Mouse (Mus musculus) heart, postnatal 0 days (tissue): ENCODE data around the gene Ctrc. TPM values are rescaled to one million over a fixed set of nuclear protein-coding genes. Genes with fewer than 3 reads are reported as not detected.
A peak's percentile ranks its signal among the peaks of the same experiment; 100 is the strongest.

Experiments
- ATAC-seq: fragments of 200-750 bp; cut with Nextera tagmentation; 2 replicates; pipeline ENCODE4 v1.8.0; 2017; ENCODE audit warnings: low read depth, moderate number of reproducible peaks, moderate library complexity; ENCODE audit not compliant: insufficient read depth
- DNase-seq: peaks from one replicate; pipeline ENCODE4 v3.0.0-alpha.2; 2016; ENCODE audit warnings: low spot score
- H3K27ac ChIP-seq: fragments of 300-500 bp; sonication (generic); 2 replicates; pipeline ENCODE4 v1.5.1; 2014; ENCODE audit warnings: low read depth, mild to moderate bottlenecking
- H3K27me3 ChIP-seq: fragments of 300-500 bp; sonication (generic); 2 replicates; pipeline ENCODE4 v1.6.1; 2014; ENCODE audit warnings: low read length, mixed read lengths; ENCODE audit not compliant: control insufficient read depth, insufficient read depth
- H3K36me3 ChIP-seq: fragments of 300-500 bp; sonication (generic); replicated peaks from 2 replicates; pipeline ENCODE4 v1.6.1; 2014; ENCODE audit warnings: low read length, mixed read lengths; ENCODE audit not compliant: control insufficient read depth, insufficient read depth
- H3K4me1 ChIP-seq: fragments of 300-500 bp; sonication (generic); 2 replicates; pipeline ENCODE4 v1.6.1; 2014; ENCODE audit warnings: antibody characterized with exemption; ENCODE audit not compliant: control insufficient read depth, insufficient read depth
- H3K4me2 ChIP-seq: fragments of 300-500 bp; sonication (generic); 2 replicates; pipeline ENCODE4 v1.6.1; 2014; ENCODE audit warnings: low read depth, mild to moderate bottlenecking, low read length, moderate library complexity
- H3K4me3 ChIP-seq: fragments of 300-500 bp; sonication (generic); 2 replicates; pipeline ENCODE4 v1.5.1; 2014; ENCODE audit warnings: low read depth, low read length
- H3K9ac ChIP-seq: fragments of 300-500 bp; sonication (generic); replicated peaks from 2 replicates; pipeline ENCODE4 v1.6.1; 2014; ENCODE audit warnings: low read depth, low read length, mixed read lengths
- H3K9me3 ChIP-seq: fragments of 300-500 bp; sonication (generic); replicated peaks from 2 replicates; pipeline ENCODE4 v1.6.1; 2016; ENCODE audit warnings: low read length; ENCODE audit not compliant: control insufficient read depth
- CTCF ChIP-seq: IDR thresholded peaks from 2 replicates; pipeline ENCODE4 v1.5.1; 2016; ENCODE audit warnings: antibody characterized with exemption, control low read depth, low read depth
- EP300 ChIP-seq: IDR thresholded peaks from 2 replicates; pipeline ENCODE4 v1.6.1; 2016; ENCODE audit warnings: antibody characterized with exemption, low read depth
- WGBS: fragments of 180-500 bp; shearing (Covaris S2); extraction: QIAGEN DNeasy Blood & Tissue Kit; methylation state at CpG from one replicate; pipeline ENCODE4 v1.1.7; 2014; 5-methylcytosine and 5-hydroxymethylcytosine counted together
- polyA plus RNA-seq: library from polyadenylated mRNA; unstranded; fragments of >200 nt; fragmentation: Nextera tagmentation; extraction: Ambion mirVana; gene quantifications from 2 replicates; pipeline ENCODE4 v1.2.1, GENCODE M21; 2015
- total RNA-seq: library from RNA; depleted of rRNA; stranded (reverse); fragments of >200 nt; gene quantifications from 2 replicates; pipeline ENCODE4 v1.2.3, GENCODE M21; 2014; ENCODE audit warnings: low replicate concordance

Gene Ctrc
- total and polyA plus RNA-seq, 2 experiments from 2014 or later: not detected

GRCm38 (mm10) chr4:141822979-141823378 is 23.2 kb downstream of the Ctrc start:
- no peak for ATAC-seq

DNA sequence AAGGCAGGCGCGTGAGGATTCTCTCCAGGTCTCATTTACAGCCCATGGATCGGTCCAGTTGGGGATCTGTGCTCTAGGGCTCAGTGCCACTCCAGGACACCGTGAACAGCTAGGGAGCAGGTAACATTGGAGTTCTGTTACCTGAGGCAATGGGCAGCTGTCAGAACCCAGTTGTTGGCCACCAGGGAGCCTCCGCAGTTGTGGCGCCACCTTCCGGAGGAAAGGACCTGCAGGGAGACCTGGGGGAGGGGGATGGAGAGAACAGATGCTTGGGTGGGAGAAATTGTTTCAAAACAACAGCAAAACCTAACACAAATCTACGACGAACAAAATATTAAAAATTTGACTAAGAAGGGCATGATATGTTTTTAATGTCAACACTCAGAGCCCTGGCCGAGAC is 24.1 kb downstream of the Ctrc start:
- 65% methylated on average over 10 of the region's 10 CpGs for WGBS
- no peak for DNase-seq
- H3K9me3 ChIP-seq: no peaks in the 10 kb centered on the region

More at GRCm38 (mm10) chr4:141822979-141823378, 23.2 kb downstream of the Ctrc start:
- Histone ChIP-seq H3K9ac (no peak overlapping the region), H3K4me1 (no peaks in the 10 kb centered on the region), H3K27ac (no peak overlapping the region), H3K4me3 (no peak overlapping the region), H3K27me3 (no peaks in the 10 kb centered on the region), H3K36me3 (no peaks in the 10 kb centered on the region), H3K4me2 (no peak overlapping the region), H3K9me3 (no peaks in the 10 kb centered on the region)
- 47% methylated on average over 3 of the region's 3 CpGs for WGBS
- no peak for DNase-seq
- no peak for TF ChIP-seq CTCF
- TF ChIP-seq EP300: no peak

DNA sequence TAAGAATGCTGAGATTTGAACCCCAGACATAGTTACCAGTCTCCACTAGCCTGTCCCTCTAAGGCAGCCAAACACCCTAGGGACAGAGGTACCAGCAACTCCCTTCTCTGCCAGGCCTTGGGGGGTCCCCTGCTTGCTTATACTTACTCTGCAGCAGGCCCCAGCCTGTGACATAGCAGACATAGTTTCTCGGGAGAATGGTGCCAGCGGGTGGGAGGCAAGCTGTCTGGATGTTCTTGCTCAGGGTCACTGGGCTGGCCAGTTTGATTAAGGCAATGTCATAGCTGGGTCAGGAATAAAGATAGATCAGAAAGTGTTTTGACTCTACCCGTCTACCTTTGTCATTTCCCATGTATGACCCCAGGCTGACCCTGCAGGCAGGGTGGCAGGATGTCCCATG is 25.0 kb downstream of the Ctrc start:
- H3K4me1 ChIP-seq: no peaks in the 10 kb centered on the region
- no peak for TF ChIP-seq CTCF
- ATAC-seq: peak; percentile 37; the same call in 1 of the 2 replicates
- H3K4me2 ChIP-seq: no peak overlapping the region
- no peaks in the 10 kb centered on the region for H3K36me3 ChIP-seq
- H3K9ac ChIP-seq: no peak overlapping the region
- H3K9me3 ChIP-seq: no peaks in the 10 kb centered on the region
- 19% methylated on average over 3 of the region's 3 CpGs for WGBS
- no peak for DNase-seq
- H3K4me3 ChIP-seq: no peak overlapping the region
- H3K27me3 ChIP-seq: no peaks in the 10 kb centered on the region
- H3K27ac ChIP-seq: no peak overlapping the region

More for the DNA sequence above, 24.1 kb downstream of the Ctrc start:
- Histone ChIP-seq H3K36me3 (no peaks in the 10 kb centered on the region), H3K9ac (no peak overlapping the region), H3K4me3 (no peak overlapping the region), H3K4me2 (no peak overlapping the region), H3K27me3 (no peaks in the 10 kb centered on the region), H3K4me1 (no peaks in the 10 kb centered on the region), H3K27ac (no peak overlapping the region)
- ATAC-seq: no peak
- TF ChIP-seq EP300: no peak
- TF ChIP-seq CTCF: peak; percentile 15; the same call in 1 of the 2 replicates

DNA sequence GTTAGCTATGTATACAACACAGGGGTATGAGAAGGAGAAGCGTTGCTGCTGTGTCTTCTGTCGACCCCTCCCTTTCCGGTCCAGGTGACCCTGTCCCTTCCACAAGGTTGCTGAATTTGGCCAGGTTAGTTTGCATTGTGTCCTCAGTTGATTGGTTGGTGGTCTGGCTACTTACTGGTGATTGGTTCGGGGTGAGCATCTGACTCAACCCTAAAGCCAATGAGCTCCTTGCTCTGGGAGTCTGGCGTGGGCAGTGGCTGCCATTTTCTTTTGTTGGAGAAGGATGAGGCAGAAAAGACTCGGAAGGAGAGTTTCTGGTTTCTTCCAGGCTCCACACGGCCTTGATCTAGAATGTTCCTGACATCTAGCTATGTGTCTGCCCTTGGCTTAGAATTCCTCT is 26.8 kb downstream of the Ctrc start:
- ATAC-seq: no peak
- H3K9ac ChIP-seq: no peak overlapping the region
- no peaks in the 10 kb centered on the region for H3K27me3 ChIP-seq
- no peak for DNase-seq
- H3K9me3 ChIP-seq: no peaks in the 10 kb centered on the region
- no peak overlapping the region for H3K27ac ChIP-seq
- H3K4me3 ChIP-seq: no peak overlapping the region
- 88% methylated on average over 7 of the region's 7 CpGs for WGBS
- peaks cover 14% of the 10 kb centered on the region for H3K36me3 ChIP-seq
- no peak overlapping the region for H3K4me2 ChIP-seq
- no peaks in the 10 kb centered on the region for H3K4me1 ChIP-seq
- TF ChIP-seq CTCF (no peak), EP300 (no peak)

DNA sequence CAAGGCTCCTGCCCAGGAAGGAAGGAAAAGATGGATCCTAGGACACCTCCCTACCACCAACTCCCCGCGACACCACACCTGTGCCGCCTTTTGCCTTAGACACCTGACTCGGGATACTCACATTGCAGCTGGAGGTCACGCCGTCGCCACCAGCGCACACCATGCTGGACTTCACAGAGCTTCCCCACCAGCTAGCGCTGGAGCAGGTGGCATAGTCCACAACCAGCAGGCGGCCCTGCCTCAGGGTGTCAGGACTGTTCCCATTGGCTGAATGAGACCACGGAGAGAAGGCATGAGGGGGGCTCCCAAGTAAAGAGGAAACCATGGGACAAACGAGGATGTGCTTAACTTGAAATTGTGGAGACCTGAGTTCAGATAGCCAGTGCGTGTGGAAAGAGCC is 27.3 kb downstream of the Ctrc start:
- WGBS: 87% methylated on average over 13 of the region's 13 CpGs

DNA sequence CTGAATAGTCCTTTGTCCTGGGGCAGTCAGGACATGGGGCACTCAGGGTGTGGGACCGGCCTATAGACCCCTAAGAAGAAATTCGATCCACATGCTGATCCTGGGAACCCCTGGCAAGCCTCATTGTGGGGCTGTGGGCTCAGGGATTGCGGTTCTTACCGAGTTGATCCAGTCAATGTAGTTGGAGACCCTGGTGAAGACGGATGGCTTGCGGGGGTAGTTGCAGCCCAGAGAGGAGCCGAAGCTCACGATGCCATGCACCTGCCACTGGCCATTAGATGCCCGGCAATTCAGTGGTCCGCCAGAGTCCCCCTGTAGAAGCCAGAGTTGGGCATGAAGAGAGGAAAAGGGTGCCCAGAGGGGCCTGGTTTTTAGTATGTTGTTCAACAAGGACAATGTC is 28.5 kb downstream of the Ctrc start:
- Histone ChIP-seq H3K36me3 (peaks cover 30% of the 10 kb centered on the region), H3K27ac (no peak overlapping the region), H3K9me3 (no peaks in the 10 kb centered on the region), H3K9ac (no peak overlapping the region), H3K4me3 (no peak overlapping the region), H3K4me2 (no peak overlapping the region), H3K27me3 (no peaks in the 10 kb centered on the region), H3K4me1 (no peaks in the 10 kb centered on the region)
- WGBS: 81% methylated on average over 10 of the region's 10 CpGs
- DNase-seq (no peak), ATAC-seq (no peak)
- TF ChIP-seq CTCF (no peak), EP300 (no peak)

More for the DNA sequence above, 27.3 kb downstream of the Ctrc start:
- H3K9ac ChIP-seq: no peak overlapping the region
- no peak overlapping the region for H3K27ac ChIP-seq
- no peaks in the 10 kb centered on the region for H3K27me3 ChIP-seq
- no peaks in the 10 kb centered on the region for H3K9me3 ChIP-seq
- no peak for DNase-seq
- H3K4me1 ChIP-seq: no peaks in the 10 kb centered on the region
- H3K4me2 ChIP-seq: no peak overlapping the region
- peaks cover 19% of the 10 kb centered on the region for H3K36me3 ChIP-seq
- no peak overlapping the region for H3K4me3 ChIP-seq
- no peak for ATAC-seq
- TF ChIP-seq EP300 (no peak), CTCF (no peak)
